Comparison of ENCODE assay signal across 9 mouse cellular contexts in the genomic region with DNA sequence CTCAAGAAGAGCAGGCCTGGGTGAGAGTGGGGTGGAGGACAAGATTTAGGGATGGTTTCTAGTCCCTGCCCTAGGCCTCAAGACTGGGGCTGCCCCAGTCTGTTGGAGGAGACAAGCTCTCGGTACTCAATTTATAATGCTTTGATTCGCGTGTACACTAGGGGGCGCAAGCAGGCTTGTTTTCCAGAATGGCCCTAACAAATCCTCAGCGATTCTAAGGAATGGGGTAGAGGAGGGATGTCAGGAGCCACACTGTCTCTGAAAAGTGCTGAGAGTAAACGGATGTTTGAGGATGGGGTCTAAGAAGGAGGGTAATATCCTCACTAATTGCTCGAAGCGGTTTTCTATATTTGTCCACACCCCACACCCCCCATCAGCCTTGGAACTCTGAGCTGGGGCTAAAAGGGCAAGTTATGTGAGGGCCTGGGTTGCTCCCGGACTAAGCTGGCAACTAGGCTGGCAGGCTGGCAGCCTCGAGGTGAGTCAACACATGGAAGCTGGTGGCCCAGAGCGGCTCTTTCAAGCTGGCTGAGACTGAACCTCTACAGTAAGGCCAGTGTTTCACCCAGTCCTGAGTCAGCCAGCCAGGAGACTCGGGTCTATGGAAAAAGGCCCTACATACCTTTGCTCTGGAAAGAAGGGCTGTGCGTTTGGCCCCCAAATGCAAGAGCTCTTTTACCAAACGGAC.
DNase-seq lines count a peak whose midpoint lies in the region; ATAC-seq and TF ChIP-seq lines count a peak whose summit lies in the region.
"Had no signal": no experiment of that assay in that cellular context is flagged by ENCODE, and none has a peak within 500 bp of the region (broad histone marks: within the 10 kb centered on the region; RNA-seq: fewer than 3 reads in every experiment).

No protein-coding gene starts in this region.

- no peaks in the 10 kb centered on the region for H3K9me3 ChIP-seq in CH12.LX (replicated peaks; ENCODE audit: low read length)
- no peaks in the 10 kb centered on the region for H3K9me3 ChIP-seq in forebrain, embryonic 12.5 days
- H3K9me3 ChIP-seq in liver, embryonic 15.5 days (replicated peaks): no peaks in the 10 kb centered on the region
- H3K9me3 ChIP-seq in neural tube, embryonic 14.5 days (ENCODE audit: control insufficient read depth, low read length): no peaks in the 10 kb centered on the region

- peak; percentile 73 to 87 for TF ChIP-seq CTCF in CH12.LX (conservative IDR thresholded peaks at IDR 0.05 in 1 of 2, IDR thresholded peaks at IDR 0.05 in 1 of 2; ENCODE audit: low read depth in 2 of 2, low read length in 2 of 2)

- TF ChIP-seq RAD21 in CH12.LX (IDR thresholded peaks at IDR 0.05; ENCODE audit: low read depth, low read length): peak; percentile 87

- ATAC-seq in forebrain, embryonic 12.5 days (ENCODE audit: low FRiP score): peak; percentile 85
- ATAC-seq in liver, embryonic 15.5 days (ENCODE audit: insufficient read depth): peak; percentile 37
- peak; percentile 65 for ATAC-seq in neural tube, embryonic 14.5 days (ENCODE audit: low read depth)

- no peak for TF ChIP-seq POLR2A in CH12.LX (IDR thresholded peaks at IDR 0.05; ENCODE audit: low read depth, low read length)

- peaks cover 11 to 43% of the 10 kb centered on the region in 2 experiments; a peak in 3 of 4 replicates for H3K4me1 ChIP-seq in CH12.LX (ENCODE audit: control insufficient read depth in 1 of 2, insufficient read depth in 2 of 2)
- peaks cover 3% of the 10 kb centered on the region; the same call in 1 of the 2 replicates for H3K4me1 ChIP-seq in forebrain, embryonic 12.5 days
- H3K4me1 ChIP-seq in liver, embryonic 15.5 days (replicated peaks): peaks cover 5% of the 10 kb centered on the region; the same call in 1 of the 2 replicates
- H3K4me1 ChIP-seq in neural tube, embryonic 14.5 days (ENCODE audit: control insufficient read depth, insufficient read depth, low read length): no peaks in the 10 kb centered on the region

- H3K4me2 ChIP-seq in CH12.LX (ENCODE audit: insufficient read depth, low read depth, poor library complexity, severe bottlenecking): no peak overlapping the region; the same call in 1 of the 2 replicates
- no peak overlapping the region for H3K4me2 ChIP-seq in forebrain, embryonic 12.5 days
- peak overlapping the region; percentile 16; the same call in 1 of the 2 replicates for H3K4me2 ChIP-seq in liver, embryonic 15.5 days
- H3K4me2 ChIP-seq in neural tube, embryonic 14.5 days (ENCODE audit: low read depth, low read length): no peak overlapping the region

- intact Hi-C loops in heart, postnatal 10 days (cut with DNase I): loop anchor here (1.0 to 5.0 kb wide), 5 partner anchors 55 to 765 kb away; no protein-coding TSS in a partner anchor

- dilution Hi-C loops in CH12.LX (cut with MboI; ENCODE audit: extremely low pct_ligation_motif_present, extremely low pct_unique_long_range_greater_than_20kb, low sequenced_read_pairs): no loop called here

- TF ChIP-seq EP300 in CH12.LX (IDR thresholded peaks at IDR 0.05; ENCODE audit: low read length): no peak

- 37% methylated on average over 14 of the region's 14 CpGs for WGBS in forebrain, embryonic 12.5 days
- WGBS in liver, embryonic 15.5 days (ENCODE audit: insufficient replicate concordance): 28% methylated on average over 14 of the region's 14 CpGs
- WGBS in neural tube, embryonic 14.5 days: 39% methylated on average over 14 of the region's 14 CpGs

- no peaks in the 10 kb centered on the region for H3K36me3 ChIP-seq in CH12.LX (replicated peaks in 1 of 2; ENCODE audit: control insufficient read depth in 1 of 2, insufficient read depth in 1 of 2, low read length in 1 of 2)
- no peaks in the 10 kb centered on the region for H3K36me3 ChIP-seq in forebrain, embryonic 12.5 days (replicated peaks)
- H3K36me3 ChIP-seq in liver, embryonic 15.5 days (replicated peaks): no peaks in the 10 kb centered on the region
- H3K36me3 ChIP-seq in neural tube, embryonic 14.5 days (ENCODE audit: control insufficient read depth, insufficient read depth, low read length): no peaks in the 10 kb centered on the region

- peak; percentile 89 for DNase-seq in CH12.LX (ENCODE audit: extremely low read depth)
- DNase-seq in c-Kit-positive CD71-positive TER-119-negative erythroid progenitor cells, embryonic 14.5 days (ENCODE audit: low read depth): peak; percentile 53
- DNase-seq in heart, postnatal 10 days: peak; percentile 91 to 95
- peak; percentile 88 to 90 for DNase-seq in kidney, postnatal 4 days
- peak; percentile 90 for DNase-seq in testis, postnatal 10 days (ENCODE audit: low spot score)

- no peaks in the 10 kb centered on the region for H3K27me3 ChIP-seq in CH12.LX (replicated peaks)
- 0 out of 2 replicates have a peak, but pooled peaks cover 6% of the 10 kb centered on the region for H3K27me3 ChIP-seq in forebrain, embryonic 12.5 days
- H3K27me3 ChIP-seq in liver, embryonic 15.5 days: peaks cover 2% of the 10 kb centered on the region; the same call in 1 of the 2 replicates
- H3K27me3 ChIP-seq in neural tube, embryonic 14.5 days (ENCODE audit: control insufficient read depth, insufficient read depth, low read length): no peaks in the 10 kb centered on the region

- H3K27ac ChIP-seq in CH12.LX (ENCODE audit: insufficient read depth, low read depth): no peak overlapping the region
- H3K27ac ChIP-seq in forebrain, embryonic 12.5 days: no peak overlapping the region
- H3K27ac ChIP-seq in liver, embryonic 15.5 days (replicated peaks): peak overlapping the region; percentile 51; the same call in 1 of the 2 replicates
- no peak overlapping the region for H3K27ac ChIP-seq in neural tube, embryonic 14.5 days (ENCODE audit: low read depth, low read length)
- H3K27ac ChIP-seq: macrophage had no signal

- H3K9ac ChIP-seq in CH12.LX (ENCODE audit: insufficient read depth, low read depth): no peak overlapping the region
- no peak overlapping the region for H3K9ac ChIP-seq in forebrain, embryonic 12.5 days
- no peak overlapping the region for H3K9ac ChIP-seq in liver, embryonic 15.5 days
- H3K9ac ChIP-seq in neural tube, embryonic 14.5 days (replicated peaks; ENCODE audit: low read depth, low read length): no peak overlapping the region

- no peaks in the 10 kb centered on the region for H3K79me2 ChIP-seq in CH12.LX (replicated peaks; ENCODE audit: control insufficient read depth, extremely low read depth, insufficient read depth, poor library complexity, severe bottlenecking)

- H3K4me3 ChIP-seq in CH12.LX (replicated peaks in 1 of 3; ENCODE audit: low read depth in 2 of 3, low read length in 2 of 3, poor library complexity in 1 of 3): no peak overlapping the region
- no peak overlapping the region for H3K4me3 ChIP-seq in forebrain, embryonic 12.5 days (replicated peaks)
- H3K4me3 ChIP-seq in liver, embryonic 15.5 days (replicated peaks): no peak overlapping the region
- no peak overlapping the region for H3K4me3 ChIP-seq in neural tube, embryonic 14.5 days (ENCODE audit: low read depth, low read length)

- in situ Hi-C loops in CH12.LX (cut with MboI; ENCODE audit: low pct_ligation_motif_present, low pct_unique_long_range_greater_than_20kb, low sequenced_read_pairs): loop anchor here (10.0 to 25.0 kb wide), 4 partner anchors 298 to 1015 kb away; a partner anchor contains a TSS

TF ChIP-seq in CH12.LX, 34 proteins besides CTCF, POLR2A, EP300 and RAD21:
- no peak for TF ChIP-seq SIN3A (IDR thresholded peaks at IDR 0.05; ENCODE audit: low read length)
- TF ChIP-seq CHD2 (IDR thresholded peaks at IDR 0.05; ENCODE audit: low read length): no peak
- TF ChIP-seq ZKSCAN1 (IDR thresholded peaks at IDR 0.05; ENCODE audit: borderline replicate concordance, low read depth, low read length): no peak
- TF ChIP-seq SMC3 (IDR thresholded peaks at IDR 0.05; ENCODE audit: low read depth, low read length): peak; percentile 80
- peak; percentile 27 for TF ChIP-seq ZC3H11A (IDR thresholded peaks at IDR 0.05; ENCODE audit: low read depth, low read length)
- no peak for TF ChIP-seq UBTF (IDR thresholded peaks at IDR 0.05; ENCODE audit: low read depth, low read length)
- TF ChIP-seq ELF1 (IDR thresholded peaks at IDR 0.05; ENCODE audit: low read depth, low read length): no peak
